Mouse (Mus musculus) embryo, embryonic 9.5 days (tissue): Measurements from ENCODE around the gene Ak5.
"Not testable (repeated sequence)": the region's sequence is repeated elsewhere in the genome, so short reads cannot be mapped to it uniquely, and the experiment has no call there.

Experiments used
- DNase-seq: peaks from one replicate; pipeline ENCODE4 v3.0.0-alpha.2; 2017; ENCODE audit errors: extremely low spot score

Ak5 gene

GRCm38 (mm10) chr3:152475894-152476293 lies 192.3 kb downstream of the Ak5 start:
- no peak for DNase-seq

- DNase-seq: no peak
These were observed 192.9 kb downstream of the Ak5 start for GRCm38 (mm10) chr3:152475278-152475669.

GRCm38 (mm10) chr3:152474582-152475277 lies 193.4 kb downstream of the Ak5 start:
- DNase-seq: peak; percentile 75

- DNase-seq: no peak
These were observed 195.5 kb downstream of the Ak5 start for GRCm38 (mm10) chr3:152472676-152473075.

- no peak for DNase-seq
These were observed 197.8 kb downstream of the Ak5 start for GRCm38 (mm10) chr3:152470347-152470746.

GRCm38 (mm10) chr3:152469423-152470200 lies 198.5 kb downstream of the Ak5 start:
- DNase-seq: no peak

GRCm38 (mm10) chr3:152468569-152469041 lies 199.6 kb downstream of the Ak5 start:
- DNase-seq: no peak

- no peak for DNase-seq
These were observed 200.1 kb downstream of the Ak5 start for GRCm38 (mm10) chr3:152468032-152468431.

GRCm38 (mm10) chr3:152467312-152467711 lies 200.8 kb downstream of the Ak5 start:
- DNase-seq: no peak

GRCm38 (mm10) chr3:152466849-152467248 lies 201.3 kb downstream of the Ak5 start:
- DNase-seq: no peak

- no peak for DNase-seq
These were observed 202.8 kb downstream of the Ak5 start for GRCm38 (mm10) chr3:152465338-152465737.

GRCm38 (mm10) chr3:152464462-152464861 lies 203.7 kb downstream of the Ak5 start:
- no peak for DNase-seq

- DNase-seq: no peak
These were observed 205.3 kb downstream of the Ak5 start for GRCm38 (mm10) chr3:152462900-152463299.

- DNase-seq: no peak
These were observed 206.1 kb downstream of the Ak5 start for GRCm38 (mm10) chr3:152462038-152462547.

- DNase-seq: no peak
These were observed 207.4 kb downstream of the Ak5 start for GRCm38 (mm10) chr3:152460802-152461201.

GRCm38 (mm10) chr3:152458875-152459274 lies 209.3 kb downstream of the Ak5 start:
- DNase-seq: not testable (repeated sequence)

GRCm38 (mm10) chr3:152457308-152458035 lies 210.7 kb downstream of the Ak5 start:
- DNase-seq: no peak

- DNase-seq: no peak
These were observed 215.0 kb downstream of the Ak5 start for GRCm38 (mm10) chr3:152453163-152453562.

- DNase-seq: no peak
These were observed 221.2 kb downstream of the Ak5 start for GRCm38 (mm10) chr3:152446966-152447365.

- DNase-seq: no peak
These were observed 224.0 kb downstream of the Ak5 start for GRCm38 (mm10) chr3:152444114-152444513.

GRCm38 (mm10) chr3:152442795-152443194 lies 225.4 kb downstream of the Ak5 start:
- no peak for DNase-seq

- DNase-seq: no peak
These were observed 230.1 kb downstream of the Ak5 start for GRCm38 (mm10) chr3:152438068-152438467.
